Mouse (Mus musculus) 3134 (cell line): Measurements from ENCODE around the gene Rgp1.
A peak's percentile ranks its signal among the peaks of the same experiment; 100 is the strongest.

Experiments
- DNase-seq: peaks from one replicate; pipeline ENCODE4 v3.0.0-alpha.2; 2011; ENCODE audit warnings: low spot score; ENCODE audit not compliant: insufficient read length; ENCODE audit errors: extremely low read depth

Rgp1 gene

DNA sequence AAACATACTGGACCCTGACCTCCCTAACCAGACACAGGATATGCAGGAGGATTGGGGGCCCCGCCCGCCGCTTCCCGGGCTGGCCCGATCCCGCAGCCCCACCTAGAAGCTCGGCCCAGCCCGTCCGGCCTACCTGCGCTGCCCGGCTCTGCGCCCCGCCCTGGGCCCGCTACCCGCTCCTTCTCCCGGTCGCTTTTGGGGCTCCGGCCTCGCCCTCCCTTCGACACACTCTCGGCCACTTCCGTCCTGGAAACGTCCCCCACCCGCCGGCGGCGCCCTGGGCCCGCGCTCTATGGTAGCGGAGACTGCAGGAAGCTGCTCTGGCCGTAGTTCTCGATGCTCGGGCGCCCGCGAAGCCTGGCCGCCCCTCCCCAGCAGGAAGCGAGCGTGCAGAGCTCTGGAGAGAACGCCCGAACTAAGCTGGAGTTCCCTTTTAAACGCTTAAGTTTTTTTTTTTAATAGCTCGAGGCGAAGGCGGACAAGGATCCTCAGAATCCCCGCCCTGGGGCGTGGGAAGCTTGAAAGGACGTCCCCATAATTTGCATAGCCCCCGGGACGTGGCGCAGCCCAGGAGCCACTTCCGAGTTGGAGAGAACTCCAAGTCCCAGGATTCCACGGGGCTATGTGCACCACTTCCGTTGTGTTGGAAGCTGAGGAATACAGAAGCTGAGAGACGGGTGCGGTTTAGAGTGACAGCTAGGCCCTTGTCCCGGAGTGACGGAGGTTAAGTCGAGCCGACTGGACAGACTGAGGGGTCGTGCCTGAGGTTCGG is 16.3 kb upstream of the Rgp1 start, which contains the start of the genes Creb3 and Tln1:
Gene Creb3 (plus strand): TSS at position 336 of the 772 bp plus-strand sequence.
Gene Tln1 (minus strand): TSS at position 695 of the 772 bp plus-strand sequence.
- peak; percentile 97 for DNase-seq

- no peak for DNase-seq
These were observed 15.5 kb upstream of the Rgp1 start for GRCm38 (mm10) chr4:43562769-43563600.

DNA sequence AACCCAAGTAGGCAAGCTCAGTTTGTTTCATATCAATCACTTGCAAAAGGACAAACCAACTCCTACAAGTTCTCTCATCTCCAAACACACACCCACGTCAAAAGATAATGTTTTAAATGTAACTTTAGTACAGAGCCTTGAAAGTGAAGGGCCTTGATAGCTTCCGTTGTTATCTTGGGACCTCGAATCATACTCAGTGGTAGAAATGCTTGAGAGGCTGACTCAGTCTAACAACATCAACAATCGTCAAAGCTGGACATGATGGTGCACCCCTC is 15.0 kb upstream of the Rgp1 start:
- DNase-seq, result no peak

DNA sequence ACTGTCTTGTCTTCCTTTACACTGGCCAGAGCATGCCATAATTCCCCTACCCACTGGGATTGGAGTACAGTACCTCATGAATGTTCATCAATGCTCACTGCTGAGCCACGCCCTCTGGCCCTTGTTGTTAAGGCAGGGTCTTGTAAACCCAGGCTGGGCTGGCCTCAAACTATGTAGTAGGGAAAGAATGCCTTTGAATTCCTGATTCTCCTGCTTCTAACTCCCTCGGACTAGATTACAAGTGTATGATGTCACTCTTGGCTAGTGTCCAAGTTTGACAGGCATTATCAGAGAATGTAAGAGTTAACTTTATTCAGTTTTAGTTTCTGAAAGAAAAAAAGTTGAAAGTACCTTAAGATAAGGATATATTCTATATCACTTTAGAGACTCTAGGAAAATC is 14.3 kb upstream of the Rgp1 start:
- DNase-seq, result no peak

GRCm38 (mm10) chr4:43567140-43567539 is 11.4 kb upstream of the Rgp1 start:
- DNase-seq, result no peak

GRCm38 (mm10) chr4:43571395-43572045 is 7.0 kb upstream of the Rgp1 start:
- DNase-seq, result no peak

GRCm38 (mm10) chr4:43573561-43573960 is 5.0 kb upstream of the Rgp1 start:
- no peak for DNase-seq

DNA sequence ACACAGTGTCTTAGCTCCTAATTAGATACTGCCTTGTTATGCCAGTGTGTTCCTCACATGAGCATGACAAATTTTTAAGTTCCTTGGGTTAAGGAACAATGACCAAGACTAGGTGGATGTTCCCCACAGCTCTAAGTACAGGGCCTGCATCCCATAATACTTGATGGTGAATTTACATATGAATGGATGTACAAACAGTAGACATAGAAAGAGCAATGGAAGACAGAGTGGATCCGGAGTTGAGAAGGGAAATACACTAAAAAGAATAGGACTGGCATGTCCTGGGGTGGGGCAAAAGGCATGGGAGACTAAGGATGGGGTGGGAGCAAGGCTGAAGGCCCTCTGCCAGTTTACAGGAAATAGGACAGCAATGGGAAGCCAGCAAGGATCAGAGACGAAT is 3.2 kb upstream of the Rgp1 start:
- DNase-seq, result no peak

DNA sequence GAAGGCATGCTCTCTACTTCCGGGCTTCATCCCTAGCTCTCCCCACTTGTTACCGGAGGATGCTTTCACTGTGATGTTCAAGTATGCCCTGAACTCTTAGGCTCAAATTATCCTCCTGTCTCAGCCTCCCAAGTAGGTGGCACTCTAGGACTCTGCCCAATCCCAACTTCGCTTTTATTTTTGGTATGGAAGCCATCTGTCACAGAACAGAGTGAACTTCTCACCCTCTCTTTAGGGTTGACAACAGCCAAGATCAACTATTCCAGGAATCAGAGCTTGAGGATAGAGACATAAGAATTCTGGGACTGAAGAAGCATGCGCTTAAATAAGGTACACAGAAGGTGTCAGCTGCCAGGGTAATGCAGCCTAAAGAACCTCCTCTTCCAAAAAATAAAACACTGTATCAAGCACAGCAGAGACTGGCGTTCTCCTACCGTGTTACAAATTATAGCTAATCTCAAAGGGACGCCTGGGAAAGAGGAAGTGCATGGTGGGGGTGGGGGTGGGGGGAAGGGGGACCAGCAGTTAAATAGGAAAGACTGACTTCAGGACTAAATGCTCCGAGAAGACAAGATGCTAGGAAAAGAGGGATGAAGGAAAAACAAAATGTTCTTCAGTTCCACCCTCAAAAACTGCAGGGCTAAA is 1.2 kb upstream of the Rgp1 start:
- no peak for DNase-seq

DNA sequence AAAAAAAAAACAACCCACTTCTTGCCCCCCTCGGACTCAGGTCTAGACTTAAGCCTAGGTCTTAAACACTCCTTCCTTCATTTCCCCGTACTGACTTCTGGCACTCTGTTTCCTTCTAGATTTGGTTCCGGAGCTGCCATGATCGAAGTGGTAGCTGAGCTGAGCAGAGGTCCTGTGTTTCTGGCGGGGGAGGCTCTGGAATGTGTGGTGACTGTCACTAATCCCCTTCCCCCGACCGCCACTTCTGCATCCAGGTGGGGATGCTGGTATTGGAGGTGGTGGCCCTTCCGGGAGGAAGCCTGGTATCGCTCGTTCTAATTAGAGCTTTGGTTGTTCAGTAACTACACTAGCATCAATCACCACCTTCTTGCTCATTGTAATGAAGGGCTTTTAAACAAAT is 741 bp downstream of the Rgp1 start:
- DNase-seq, result no peak

- DNase-seq, result no peak
These were observed 1.2 kb downstream of the Rgp1 start for GRCm38 (mm10) chr4:43579731-43580130.

DNA sequence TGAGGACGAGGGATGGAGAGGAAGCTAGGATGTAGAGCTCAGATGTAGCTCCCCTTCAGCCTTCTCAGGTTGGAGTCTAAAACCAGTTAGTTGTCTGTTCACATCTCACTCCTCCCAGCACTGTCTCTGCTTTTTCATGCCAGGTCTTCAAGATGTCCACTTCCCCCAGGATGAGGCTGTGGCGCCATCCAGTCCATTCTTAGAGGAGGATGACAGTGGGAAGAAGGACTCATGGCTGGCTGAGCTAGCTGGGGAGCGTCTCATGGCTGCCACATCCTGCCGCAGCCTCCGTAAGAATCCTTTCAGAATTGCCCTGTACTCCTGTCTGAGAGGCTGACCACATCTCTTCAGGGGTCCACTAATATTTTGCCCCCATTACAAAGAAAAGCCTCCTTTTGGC is 2.2 kb downstream of the Rgp1 start:
- no peak for DNase-seq

- no peak for DNase-seq
These were observed 2.9 kb downstream of the Rgp1 start for GRCm38 (mm10) chr4:43581381-43581780.

DNA sequence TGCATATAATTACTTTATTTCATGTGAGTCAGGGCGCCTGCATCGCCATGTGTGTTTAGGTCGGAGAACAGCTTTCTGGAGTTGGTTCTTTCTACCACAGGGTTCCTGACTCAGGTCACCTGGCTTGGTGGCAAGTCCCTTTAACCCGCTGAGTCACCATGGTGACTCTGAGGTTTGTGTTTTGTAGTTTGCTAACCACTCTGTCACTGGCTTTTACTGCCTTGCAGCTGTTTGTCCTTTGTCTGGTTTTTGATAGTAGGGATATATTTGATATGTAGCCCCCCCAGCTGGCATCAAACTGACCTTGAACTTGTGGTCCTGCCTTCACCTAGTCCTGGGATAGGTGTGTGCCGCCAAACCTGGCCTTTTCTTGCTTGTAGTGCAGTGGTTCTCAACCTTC is 3.7 kb downstream of the Rgp1 start:
- DNase-seq, result no peak

GRCm38 (mm10) chr4:43583421-43583820 is 4.9 kb downstream of the Rgp1 start:
- no peak for DNase-seq

DNA sequence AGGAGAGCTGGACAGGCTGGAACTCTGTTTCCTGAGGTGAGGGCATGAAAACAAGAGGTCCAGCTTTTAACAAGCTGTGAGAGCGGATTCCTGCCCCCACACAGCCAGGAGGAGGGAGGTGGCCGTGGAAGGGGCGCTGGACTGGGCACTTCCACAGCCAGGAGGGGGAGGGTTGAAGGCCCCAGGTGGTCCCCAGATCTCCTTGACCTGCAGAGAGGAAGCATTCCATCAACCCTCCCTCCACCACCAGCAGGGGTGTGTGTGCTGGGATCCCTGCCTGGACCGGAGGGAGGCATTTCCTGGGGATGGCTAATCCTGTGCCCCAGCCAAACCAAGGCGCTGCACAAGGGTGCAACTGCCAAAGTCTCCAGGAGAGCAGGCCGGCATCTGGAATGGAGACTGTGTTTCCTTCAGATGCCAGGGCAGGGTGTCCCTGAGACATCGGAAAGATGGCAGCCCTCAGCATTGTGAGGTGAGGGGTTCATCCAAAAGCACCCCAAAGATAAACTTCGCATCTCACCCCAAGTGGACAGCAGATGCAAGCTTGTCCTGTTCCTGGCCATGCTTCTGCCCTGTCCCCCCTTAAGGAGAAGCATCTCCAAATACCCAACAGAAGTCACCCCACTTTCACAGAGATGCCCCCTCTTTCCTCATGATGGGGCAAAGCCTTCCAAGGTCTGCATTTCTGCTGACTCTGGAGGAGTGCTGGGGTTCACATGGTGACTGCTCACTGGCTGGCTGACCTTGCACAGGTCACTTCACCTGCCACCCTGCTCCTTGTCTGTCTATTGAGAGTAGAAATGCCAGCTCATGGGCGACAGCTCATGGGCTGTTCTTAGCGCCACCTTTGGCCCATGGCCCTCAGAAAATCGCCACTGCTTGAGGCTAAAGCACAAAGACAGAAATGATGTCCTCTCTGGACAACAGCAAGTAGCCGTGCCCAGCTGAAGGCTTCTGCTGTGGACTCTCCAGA is 6.2 kb downstream of the Rgp1 start, which contains the start of gene Msmp:
Gene Msmp (minus strand): TSS at position 51 of the 973 bp plus-strand sequence.
- no peak for DNase-seq

DNA sequence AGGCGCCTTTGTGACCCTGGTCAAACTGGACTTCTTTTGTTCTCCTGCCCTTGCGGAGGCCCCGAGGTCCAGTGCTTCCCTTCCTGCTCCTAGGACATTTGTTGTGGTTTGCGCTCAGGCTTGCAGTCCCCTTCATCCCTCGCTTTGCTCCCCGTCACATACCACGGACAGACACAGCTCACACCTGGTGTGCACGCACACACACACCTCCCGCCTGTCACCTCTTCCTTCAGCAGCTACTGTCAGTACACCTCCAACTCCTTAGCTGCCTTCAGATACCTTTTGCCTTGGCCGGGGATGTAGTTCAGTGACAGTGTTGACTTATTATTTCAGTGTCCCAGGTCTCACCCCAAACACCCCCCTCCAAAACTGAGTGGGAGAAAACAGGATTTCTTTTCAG is 7.2 kb downstream of the Rgp1 start:
- DNase-seq, result no peak

- DNase-seq, result no peak
These were observed 7.9 kb downstream of the Rgp1 start for GRCm38 (mm10) chr4:43586411-43586810.

DNA sequence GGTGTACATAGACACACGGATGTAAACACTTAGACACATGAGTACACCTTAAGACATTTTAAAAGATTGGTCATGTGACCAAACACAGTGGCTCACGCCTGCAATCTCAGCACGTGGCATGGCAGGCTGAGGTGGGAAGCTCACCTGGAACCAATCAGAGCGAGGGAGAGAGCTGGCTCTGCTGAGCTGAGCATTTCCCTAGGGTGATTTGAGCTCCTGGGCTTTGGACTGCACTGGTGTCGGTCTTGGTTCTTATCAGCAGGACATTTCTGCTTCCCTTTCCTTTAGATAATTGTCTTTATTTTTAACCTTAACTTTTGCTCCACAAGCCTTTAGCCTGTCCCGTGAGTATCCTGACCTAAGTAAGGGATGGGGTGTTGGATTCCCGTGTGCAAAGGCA is 9.2 kb downstream of the Rgp1 start:
- DNase-seq, result no peak

- DNase-seq, result no peak
These were observed 13.0 kb downstream of the Rgp1 start for GRCm38 (mm10) chr4:43591543-43591942.
